Mouse (Mus musculus) megakaryocyte, embryonic 14.5 days (primary cell): ENCODE measurements around the gene Gm10662.
"Not testable (repeated sequence)": the region's sequence is repeated elsewhere in the genome, so short reads cannot be mapped to it uniquely, and the experiment has no call there.

ENCODE experiments used
- FLI1 ChIP-seq: IDR thresholded peaks from 2 replicates; pipeline ENCODE4 v1.6.1; 2012; ENCODE audit warnings: low read length, inconsistent platforms, mixed read lengths
- GATA1 ChIP-seq: IDR thresholded peaks from 3 replicates; pipeline ENCODE4 v1.6.1; 2012; ENCODE audit warnings: mixed read lengths, low read length, inconsistent platforms, borderline replicate concordance

DNA sequence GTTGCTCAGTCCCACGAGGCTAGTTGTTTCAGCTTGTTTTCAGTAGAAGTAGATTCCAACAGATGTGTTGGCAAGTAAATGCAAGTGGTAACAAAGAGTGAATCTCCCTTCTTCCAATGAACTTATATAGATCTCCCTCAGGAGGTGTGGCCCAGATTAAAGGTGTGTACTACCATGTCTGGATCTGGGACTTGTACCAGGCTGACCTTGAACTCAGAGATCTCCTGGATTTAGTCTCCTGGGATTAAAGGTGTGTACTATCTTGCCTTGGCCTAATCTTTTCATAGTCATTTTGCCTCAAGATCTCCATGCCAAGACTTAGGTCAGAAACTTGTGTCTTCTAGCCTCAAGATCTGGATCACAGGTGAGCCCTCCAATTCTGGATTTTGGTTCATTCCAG is at the start of gene Gm10662:
- TF ChIP-seq FLI1, GATA1: not testable (repeated sequence)
